Mouse (Mus musculus) heart, embryonic 16.5 days (tissue): ENCODE measurements at regions not wholly inside any gene's neighbourhood (a gene's known extent, or its start where the extent isn't known, plus 50 kb on each side); places are given as distances from the start of the nearest gene placed in this dataset.

Experiments used
- ATAC-seq: fragments of 200-750 bp; cut with Nextera tagmentation; replicated peaks from 2 replicates; pipeline ENCODE4 v1.8.0; 2017; ENCODE audit warnings: moderate number of reproducible peaks; ENCODE audit not compliant: insufficient read depth, low FRiP score; ENCODE audit errors: extremely low read depth
- H3K27ac ChIP-seq: fragments of 300-500 bp; sonication (generic); 2 replicates; pipeline ENCODE4 v1.5.1; 2014; ENCODE audit warnings: mild to moderate bottlenecking, low read length, control low read depth, moderate library complexity
- H3K27me3 ChIP-seq: fragments of 300-500 bp; sonication (generic); 2 replicates; pipeline ENCODE4 v1.6.1; 2014; ENCODE audit warnings: low read length, mixed read lengths; ENCODE audit not compliant: control insufficient read depth, insufficient read depth
- H3K36me3 ChIP-seq: fragments of 300-500 bp; sonication (generic); 2 replicates; pipeline ENCODE4 v1.6.1; 2014; ENCODE audit not compliant: control insufficient read depth, insufficient read depth
- H3K4me1 ChIP-seq: fragments of 300-500 bp; sonication (generic); 2 replicates; pipeline ENCODE4 v1.6.1; 2014; ENCODE audit warnings: low read length, mixed read lengths; ENCODE audit not compliant: control insufficient read depth, insufficient read depth
- H3K4me2 ChIP-seq: fragments of 300-500 bp; sonication (generic); 2 replicates; pipeline ENCODE4 v1.6.1; 2014; ENCODE audit warnings: low read depth, mild to moderate bottlenecking, control low read depth, low read length
- H3K4me3 ChIP-seq: fragments of 300-500 bp; sonication (generic); 2 replicates; pipeline ENCODE4 v1.5.1; 2014; ENCODE audit warnings: mild to moderate bottlenecking, control low read depth, low read length
- H3K9ac ChIP-seq: fragments of 300-500 bp; sonication (generic); 2 replicates; pipeline ENCODE4 v1.6.1; 2014; ENCODE audit warnings: low read length, control low read depth
- H3K9me3 ChIP-seq: fragments of 300-500 bp; sonication (generic); replicated peaks from 2 replicates; pipeline ENCODE4 v1.6.1; 2016; ENCODE audit warnings: low read length; ENCODE audit not compliant: control insufficient read depth
- WGBS: fragments of 180-500 bp; shearing (Covaris S2); extraction: QIAGEN DNeasy Blood & Tissue Kit; methylation state at CpG from one replicate; pipeline ENCODE4 v1.1.7; 2014; 5-methylcytosine and 5-hydroxymethylcytosine counted together

- no peaks in the 10 kb centered on the region for H3K36me3 ChIP-seq
- H3K27ac ChIP-seq = no peak overlapping the region
- H3K4me3 ChIP-seq = no peak overlapping the region
- no peaks in the 10 kb centered on the region for H3K9me3 ChIP-seq
- H3K4me1 ChIP-seq = no peaks in the 10 kb centered on the region
- no peak overlapping the region for H3K4me2 ChIP-seq
- 64% methylated on average over 6 of the region's 6 CpGs for WGBS
- ATAC-seq = no peak
- H3K27me3 ChIP-seq = no peaks in the 10 kb centered on the region
- no peak overlapping the region for H3K9ac ChIP-seq
Measured at GRCm38 (mm10) chr15:61309452-61310165, 386.8 kb upstream of the A1bg start.

DNA sequence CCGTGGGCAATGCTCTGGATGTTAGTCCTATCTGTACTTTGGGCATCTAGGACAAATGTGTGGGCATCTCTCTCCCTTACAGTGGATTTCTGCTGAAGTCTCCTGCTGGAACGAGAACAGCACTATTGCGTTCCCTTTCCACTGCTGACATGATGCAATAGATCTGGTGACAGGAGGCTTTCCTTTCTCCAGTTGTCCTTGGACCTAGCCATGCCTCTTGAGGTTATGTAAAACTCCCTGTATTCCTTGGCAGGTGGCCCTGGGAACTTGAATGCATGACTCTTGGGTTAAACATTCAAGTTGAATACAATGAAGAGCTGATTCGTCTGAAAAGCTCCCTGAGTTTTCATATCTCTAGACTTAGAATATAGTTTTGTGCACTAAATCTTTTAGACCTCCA, 386.1 kb upstream of the A1bg start:
- no peak; the same call in 1 of the 2 replicates for ATAC-seq
- Histone ChIP-seq H3K4me1 (no peaks in the 10 kb centered on the region), H3K27ac (no peak overlapping the region), H3K4me3 (no peak overlapping the region), H3K4me2 (no peak overlapping the region), H3K27me3 (no peaks in the 10 kb centered on the region), H3K9me3 (no peaks in the 10 kb centered on the region), H3K36me3 (no peaks in the 10 kb centered on the region), H3K9ac (no peak overlapping the region)
- WGBS = 55% methylated on average over 4 of the region's 4 CpGs

DNA sequence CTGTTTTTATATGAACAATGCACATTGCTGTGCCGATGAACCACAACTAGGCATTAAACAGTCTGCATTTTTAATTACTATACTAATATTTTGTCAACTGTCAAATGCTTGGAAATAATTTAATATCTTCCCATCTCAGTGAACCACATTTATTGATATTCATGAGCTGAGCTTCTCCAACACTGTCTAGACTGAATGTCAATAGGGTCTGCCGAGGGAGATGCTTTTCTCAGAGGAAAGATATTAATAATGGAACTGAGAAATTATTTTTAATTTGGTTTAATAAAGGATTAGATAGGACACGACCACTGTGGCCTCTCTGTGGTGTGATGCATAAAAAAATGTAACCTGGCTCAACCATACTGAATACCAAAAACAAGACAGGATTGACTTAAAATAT, 381.7 kb upstream of the A1bg start:
- H3K4me2 ChIP-seq = no peak overlapping the region
- H3K36me3 ChIP-seq = no peaks in the 10 kb centered on the region
- 66% methylated on average over 3 of the region's 3 CpGs for WGBS
- no peak overlapping the region for H3K9ac ChIP-seq
- no peak overlapping the region for H3K4me3 ChIP-seq
- no peak overlapping the region for H3K27ac ChIP-seq
- no peaks in the 10 kb centered on the region for H3K9me3 ChIP-seq
- no peaks in the 10 kb centered on the region for H3K27me3 ChIP-seq
- ATAC-seq = no peak
- no peaks in the 10 kb centered on the region for H3K4me1 ChIP-seq

GRCm38 (mm10) chr15:61299796-61300195, 377.0 kb upstream of the A1bg start:
- H3K27me3 ChIP-seq = no peaks in the 10 kb centered on the region
- no peaks in the 10 kb centered on the region for H3K36me3 ChIP-seq
- no peak overlapping the region for H3K27ac ChIP-seq
- H3K4me2 ChIP-seq = no peak overlapping the region
- no peak overlapping the region for H3K9ac ChIP-seq
- no peaks in the 10 kb centered on the region for H3K9me3 ChIP-seq
- no peak for ATAC-seq
- no peaks in the 10 kb centered on the region for H3K4me1 ChIP-seq
- WGBS = 76% methylated on average over 6 of the region's 6 CpGs
- H3K4me3 ChIP-seq = no peak overlapping the region

DNA sequence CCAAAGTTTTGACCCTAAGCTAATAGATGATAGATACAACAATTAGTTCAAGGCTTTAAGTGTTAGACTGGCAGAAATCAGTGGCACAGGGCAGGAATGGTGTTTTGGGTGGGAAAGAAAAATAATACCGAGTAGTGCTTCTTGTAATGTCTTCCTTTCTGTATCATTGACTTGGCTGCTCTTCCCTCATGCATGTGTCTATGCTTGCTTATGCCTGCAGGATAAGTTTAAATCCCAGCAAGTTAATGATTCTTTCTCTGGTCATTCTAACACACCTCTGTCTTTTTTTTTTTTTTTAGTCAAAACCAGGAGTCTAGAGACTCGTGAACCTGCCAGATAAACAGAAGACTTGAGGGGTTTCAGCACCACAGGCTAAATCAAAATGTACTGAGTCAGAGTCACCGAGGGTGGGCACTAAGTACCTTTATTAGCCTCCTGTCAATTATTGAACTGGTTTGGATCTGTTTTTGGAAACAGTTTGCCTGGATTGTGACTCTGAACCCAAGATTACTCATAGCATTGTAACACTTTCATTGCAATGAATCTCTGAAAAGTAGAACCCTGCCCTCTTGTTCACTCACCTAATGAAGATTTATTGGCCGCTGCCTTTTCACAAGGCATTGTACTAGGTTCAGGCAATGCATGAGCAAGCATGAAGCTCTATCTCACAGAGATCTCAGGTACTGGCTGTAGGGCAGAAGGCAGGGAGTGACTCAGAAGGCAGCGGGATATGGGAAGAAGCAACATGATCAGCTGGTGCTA, 374.8 kb upstream of the A1bg start:
- H3K36me3 ChIP-seq = no peaks in the 10 kb centered on the region
- no peaks in the 10 kb centered on the region for H3K4me1 ChIP-seq
- H3K4me3 ChIP-seq = no peak overlapping the region
- WGBS = 78% methylated on average over 5 of the region's 5 CpGs
- H3K4me2 ChIP-seq = no peak overlapping the region
- no peak overlapping the region for H3K27ac ChIP-seq
- no peak for ATAC-seq
- no peak overlapping the region for H3K9ac ChIP-seq
- no peaks in the 10 kb centered on the region for H3K27me3 ChIP-seq
- H3K9me3 ChIP-seq = no peaks in the 10 kb centered on the region

- Histone ChIP-seq H3K27me3 (no peaks in the 10 kb centered on the region), H3K4me2 (no peak overlapping the region), H3K36me3 (no peaks in the 10 kb centered on the region), H3K4me1 (no peaks in the 10 kb centered on the region), H3K4me3 (no peak overlapping the region), H3K27ac (no peak overlapping the region), H3K9me3 (no peaks in the 10 kb centered on the region), H3K9ac (no peak overlapping the region)
- 76% methylated on average over 2 of the region's 2 CpGs for WGBS
- no peak for ATAC-seq
Measured at GRCm38 (mm10) chr15:61294616-61295015, 371.8 kb upstream of the A1bg start.

- Histone ChIP-seq H3K4me1 (no peaks in the 10 kb centered on the region), H3K36me3 (no peaks in the 10 kb centered on the region), H3K27me3 (no peaks in the 10 kb centered on the region), H3K9me3 (no peaks in the 10 kb centered on the region), H3K4me3 (no peak overlapping the region), H3K9ac (no peak overlapping the region), H3K4me2 (no peak overlapping the region), H3K27ac (no peak overlapping the region)
- WGBS = 73% methylated on average over 4 of the region's 4 CpGs
- no peak for ATAC-seq
Measured at GRCm38 (mm10) chr15:61294131-61294530, 371.3 kb upstream of the A1bg start.

DNA sequence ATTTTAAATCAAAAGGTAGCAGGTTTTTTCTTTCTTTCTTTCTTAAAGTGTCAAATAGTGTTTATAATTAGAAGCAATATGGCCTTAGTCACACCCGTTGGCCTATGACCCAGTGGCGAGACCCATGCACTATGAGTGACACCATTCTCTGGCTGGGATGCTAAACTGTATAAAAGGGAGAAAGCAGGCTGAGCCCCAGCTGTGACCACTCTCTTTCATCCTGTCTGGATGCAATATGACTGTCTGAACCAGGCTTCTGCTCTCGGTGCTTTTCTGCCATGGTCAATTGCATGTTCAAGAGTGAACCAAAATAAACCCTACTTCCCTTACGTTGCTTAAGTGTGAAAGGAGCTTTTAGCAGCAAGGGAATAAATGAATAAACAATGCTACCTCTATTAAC, 346.0 kb upstream of the A1bg start:
- Histone ChIP-seq H3K27me3 (no peaks in the 10 kb centered on the region), H3K4me2 (no peak overlapping the region), H3K27ac (no peak overlapping the region), H3K4me3 (no peak overlapping the region), H3K4me1 (no peaks in the 10 kb centered on the region), H3K36me3 (no peaks in the 10 kb centered on the region), H3K9me3 (no peaks in the 10 kb centered on the region), H3K9ac (no peak overlapping the region)
- 62% methylated on average over 4 of the region's 4 CpGs for WGBS
- no peak for ATAC-seq

- Histone ChIP-seq H3K9me3 (no peaks in the 10 kb centered on the region), H3K27ac (no peak overlapping the region), H3K4me3 (no peak overlapping the region), H3K27me3 (no peaks in the 10 kb centered on the region), H3K9ac (no peak overlapping the region), H3K36me3 (no peaks in the 10 kb centered on the region), H3K4me2 (no peak overlapping the region), H3K4me1 (no peaks in the 10 kb centered on the region)
- WGBS = 70% methylated on average over 2 of the region's 2 CpGs
- ATAC-seq = no peak
Measured at GRCm38 (mm10) chr15:61259047-61259446, 336.2 kb upstream of the A1bg start.
